Mouse (Mus musculus) MEL (cell line): ENCODE data around the gene Stx18. TPM values are rescaled to one million over a fixed set of nuclear protein-coding genes. Genes with fewer than 3 reads are reported as not detected.

Experiments
- DNase-seq: peaks from one replicate; pipeline ENCODE4 v3.0.0; 2011; ENCODE audit warnings: low read depth, low spot score
- H3K27ac ChIP-seq: 2 replicates; pipeline ENCODE4 v1.5.1; 2012; ENCODE audit warnings: low read depth, mild to moderate bottlenecking, control low read depth, low read length, moderate library complexity; ENCODE audit not compliant: control insufficient read depth
- H3K27me3 ChIP-seq, 2 experiments: fragments of 150-350 bp in 1 of 2; sonication (generic) in 1 of 2; 2 replicates each; pipeline ENCODE4 v1.6.1; 2012; ENCODE audit warnings: low read length in 2 of 2, mild to moderate bottlenecking in 2 of 2, improper control_type of control experiment in 1 of 2, moderate library complexity in 1 of 2; ENCODE audit not compliant: insufficient read depth in 2 of 2, control insufficient read depth in 1 of 2
- H3K36me3 ChIP-seq, 2 experiments: 2 replicates each; pipeline ENCODE4 v1.6.1; 2012 to 2014; ENCODE audit warnings: low read length in 2 of 2, improper control_type of control experiment in 1 of 2, inconsistent platforms in 1 of 2, mild to moderate bottlenecking in 1 of 2; ENCODE audit not compliant: insufficient read depth in 2 of 2, control insufficient read depth in 1 of 2
- H3K4me1 ChIP-seq, 2 experiments: fragments of 150-350 bp in 1 of 2; sonication (generic) in 1 of 2; 2 replicates each; pipeline ENCODE4 v1.6.1; 2012; ENCODE audit warnings: low read length in 2 of 2, improper control_type of control experiment in 1 of 2, mild to moderate bottlenecking in 1 of 2; ENCODE audit not compliant: insufficient read depth in 2 of 2, control insufficient read depth in 1 of 2
- H3K4me3 ChIP-seq, 2 experiments: fragments of 150-350 bp in 1 of 2; sonication (generic) in 1 of 2; 2 replicates each; pipeline ENCODE4 v1.5.1; 2012; ENCODE audit warnings: low read depth in 2 of 2, low read length in 2 of 2, mild to moderate bottlenecking in 2 of 2, moderate library complexity in 2 of 2, control low read depth in 1 of 2, improper control_type of control experiment in 1 of 2; ENCODE audit not compliant: control insufficient read depth in 1 of 2, insufficient read depth in 1 of 2
- H3K79me2 ChIP-seq: 2 replicates; pipeline ENCODE4 v1.6.1; 2012; ENCODE audit warnings: mild to moderate bottlenecking, low read length, moderate library complexity; ENCODE audit not compliant: control insufficient read depth, poor library complexity, insufficient read depth
- H3K9ac ChIP-seq: 2 replicates; pipeline ENCODE4 v1.6.1; 2012; ENCODE audit warnings: low read depth, mild to moderate bottlenecking, control low read depth, low read length, moderate library complexity; ENCODE audit not compliant: control insufficient read depth, poor library complexity, severe bottlenecking
- H3K9me3 ChIP-seq: fragments of 150-350 bp; sonication (generic); replicated peaks from 2 replicates; pipeline ENCODE4 v1.6.1; 2012; ENCODE audit warnings: mild to moderate bottlenecking, low read length, improper control_type of control experiment, moderate library complexity; ENCODE audit not compliant: insufficient read depth
- BHLHE40 ChIP-seq: IDR thresholded peaks from 2 replicates; pipeline ENCODE4 v1.6.1; 2012; ENCODE audit warnings: low read depth, mild to moderate bottlenecking, inconsistent platforms, low read length, improper control_type of control experiment, borderline replicate concordance
- CHD1 ChIP-seq: IDR thresholded peaks from 2 replicates; pipeline ENCODE4 v1.6.1; 2012; ENCODE audit warnings: low read depth, mild to moderate bottlenecking, inconsistent platforms, low read length, improper control_type of control experiment
- CHD2 ChIP-seq: IDR thresholded peaks from 2 replicates; pipeline ENCODE4 v1.6.1; 2011; ENCODE audit warnings: low read length, improper control_type of control experiment
- ELF1 ChIP-seq: IDR thresholded peaks from 2 replicates; pipeline ENCODE4 v1.6.1; 2014; ENCODE audit warnings: low read depth, mild to moderate bottlenecking, inconsistent platforms, low read length, improper control_type of control experiment, moderate library complexity
- EP300 ChIP-seq, 2 experiments: IDR thresholded peaks; 2 replicates each; pipeline ENCODE4 v1.6.1; 2011; ENCODE audit warnings: improper control_type of control experiment in 2 of 2, low read length in 2 of 2, low read depth in 1 of 2, mild to moderate bottlenecking in 1 of 2
- ETS1 ChIP-seq: IDR thresholded peaks from 2 replicates; pipeline ENCODE4 v1.6.1; 2012; ENCODE audit warnings: low read depth, mild to moderate bottlenecking, inconsistent platforms, low read length, improper control_type of control experiment, moderate library complexity
- GATA1 ChIP-seq: IDR thresholded peaks from 2 replicates; pipeline ENCODE4 v1.6.1; 2011; ENCODE audit warnings: low read depth, low read length, improper control_type of control experiment
- HCFC1 ChIP-seq: IDR thresholded peaks from 2 replicates; pipeline ENCODE4 v1.6.1; 2012; ENCODE audit warnings: low read depth, mild to moderate bottlenecking, inconsistent platforms, low read length, improper control_type of control experiment, moderate library complexity
- JUND ChIP-seq: IDR thresholded peaks from 2 replicates; pipeline ENCODE4 v1.6.1; 2011; ENCODE audit warnings: low read depth, mild to moderate bottlenecking, improper control_type of control experiment, low read length
- MAZ ChIP-seq: IDR thresholded peaks from 2 replicates; pipeline ENCODE4 v1.6.1; 2012; ENCODE audit warnings: low read depth, mild to moderate bottlenecking, inconsistent platforms, low read length, improper control_type of control experiment
- MEF2A ChIP-seq: IDR thresholded peaks from 2 replicates; pipeline ENCODE4 v1.6.1; 2014; ENCODE audit warnings: low read depth, mild to moderate bottlenecking, inconsistent platforms, low read length, improper control_type of control experiment; ENCODE audit not compliant: poor library complexity, insufficient replicate concordance, severe bottlenecking; ENCODE audit errors: extremely low read depth
- MXI1 ChIP-seq: IDR thresholded peaks from 2 replicates; pipeline ENCODE4 v1.6.1; 2011; ENCODE audit warnings: mild to moderate bottlenecking, low read depth, low read length, improper control_type of control experiment
- MYC ChIP-seq: IDR thresholded peaks from 2 replicates; pipeline ENCODE4 v1.6.1; 2011; ENCODE audit warnings: low read depth, mild to moderate bottlenecking, low read length, improper control_type of control experiment, moderate library complexity
- NRF1 ChIP-seq: IDR thresholded peaks from 2 replicates; pipeline ENCODE4 v1.6.1; 2014; ENCODE audit warnings: low read depth, mild to moderate bottlenecking, inconsistent platforms, low read length, improper control_type of control experiment, moderate library complexity; ENCODE audit not compliant: poor library complexity, insufficient read depth, severe bottlenecking
- RAD21 ChIP-seq: IDR thresholded peaks from 2 replicates; pipeline ENCODE4 v1.6.1; 2011; ENCODE audit warnings: mild to moderate bottlenecking, low read depth, low read length, improper control_type of control experiment
- RCOR1 ChIP-seq: IDR thresholded peaks from 2 replicates; pipeline ENCODE4 v1.6.1; 2012; ENCODE audit warnings: low read depth, mild to moderate bottlenecking, inconsistent platforms, low read length, improper control_type of control experiment
- SIN3A ChIP-seq: IDR thresholded peaks from 2 replicates; pipeline ENCODE4 v1.6.1; 2012; ENCODE audit warnings: low read length, improper control_type of control experiment, inconsistent platforms
- TBP ChIP-seq: IDR thresholded peaks from 2 replicates; pipeline ENCODE4 v1.8.0; 2011; ENCODE audit warnings: low read depth, low read length, improper control_type of control experiment
- USF1 ChIP-seq: IDR thresholded peaks from 2 replicates; pipeline ENCODE4 v1.6.1; 2014; ENCODE audit warnings: low read depth, mild to moderate bottlenecking, inconsistent platforms, low read length, improper control_type of control experiment, moderate library complexity
- USF2 ChIP-seq, 2 experiments: IDR thresholded peaks; 2 replicates each; pipeline ENCODE4 v1.6.1; 2011 to 2012; ENCODE audit warnings: improper control_type of control experiment in 2 of 2, low read length in 2 of 2, borderline replicate concordance in 1 of 2, inconsistent platforms in 1 of 2, low read depth in 1 of 2, mild to moderate bottlenecking in 1 of 2; ENCODE audit not compliant: insufficient read depth in 1 of 2
- ZC3H11A ChIP-seq: IDR thresholded peaks from 2 replicates; pipeline ENCODE4 v1.6.1; 2012; ENCODE audit warnings: low read depth, mild to moderate bottlenecking, inconsistent platforms, low read length, improper control_type of control experiment
- ZKSCAN1 ChIP-seq: IDR thresholded peaks from 2 replicates; pipeline ENCODE4 v1.6.1; 2012; ENCODE audit warnings: low read depth, mild to moderate bottlenecking, inconsistent platforms, low read length, improper control_type of control experiment, moderate library complexity
- polyA plus RNA-seq, 2 experiments: library from polyadenylated mRNA; stranded (reverse) in 1 of 2; unstranded in 1 of 2; fragments of >175 nt in 1 of 2; fragments of >200 nt in 1 of 2; gene quantifications; 2 replicates each; pipeline versions ENCODE4 v1.2.1 to v1.2.4; 2012; ENCODE audit warnings: low replicate concordance in 2 of 2, low read depth in 1 of 2; ENCODE audit not compliant: insufficient read length in 2 of 2, insufficient read depth in 1 of 2, missing spikeins in 1 of 2
- total RNA-seq: library from RNA; depleted of rRNA; stranded (reverse); fragments of 300-350 nt; gene quantifications from 2 replicates; pipeline ENCODE4 v1.2.3, GENCODE M21; 2012

The Stx18 gene
- total and polyA plus RNA-seq, 3 experiments: 44.0 to 44.4 TPM; not detected in 1

DNA sequence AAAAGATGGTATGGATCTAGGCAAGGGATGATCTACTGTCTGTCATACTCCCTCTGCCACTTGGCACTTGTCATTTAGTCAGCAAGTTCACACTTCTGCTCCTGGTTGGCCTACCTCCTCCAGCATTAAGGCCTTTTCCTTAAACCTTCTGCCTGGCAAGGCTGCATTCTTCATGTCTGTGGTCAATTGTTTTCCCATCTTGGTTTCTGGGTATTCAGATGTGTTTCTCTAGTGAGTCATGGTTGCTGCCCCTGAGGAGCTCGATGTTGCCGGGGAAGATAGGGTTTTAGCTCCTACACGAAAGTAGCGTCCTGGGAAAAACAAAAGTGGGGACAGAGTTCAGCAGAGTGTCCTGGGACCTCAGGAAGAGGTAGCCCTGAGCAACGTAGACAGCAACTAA, 80.7 kb downstream of the Stx18 start:
- Histone ChIP-seq H3K4me3 (no peak overlapping the region), H3K9ac (no peak overlapping the region), H3K79me2 (no peaks in the 10 kb centered on the region), H3K27me3 (no peaks in the 10 kb centered on the region), H3K4me1 (no peaks in the 10 kb centered on the region), H3K27ac (no peak overlapping the region), H3K36me3 (peaks cover 0 to 2% of the 10 kb centered on the region in 2 experiments; a peak in 2 of 4 replicates), H3K9me3 (no peaks in the 10 kb centered on the region)
- no peak for DNase-seq
- TF ChIP-seq EP300 (IDR thresholded peaks at IDR 0.05; ENCODE audit: low read depth in 1 of 2, low read length in 2 of 2) (no peak), CHD1 (no peak), MEF2A (no peak), RCOR1 (no peak), ZC3H11A (no peak), ZKSCAN1 (no peak), RAD21 (no peak), NRF1 (no peak), USF1 (no peak), MXI1 (no peak), USF2 (IDR thresholded peaks at IDR 0.05; ENCODE audit: borderline replicate concordance in 1 of 2, insufficient read depth in 1 of 2, low read depth in 1 of 2, low read length in 2 of 2) (no peak), SIN3A (no peak), MAZ (no peak), ELF1 (no peak), MYC (no peak), HCFC1 (no peak), JUND (no peak), TBP (no peak), BHLHE40 (no peak)

DNA sequence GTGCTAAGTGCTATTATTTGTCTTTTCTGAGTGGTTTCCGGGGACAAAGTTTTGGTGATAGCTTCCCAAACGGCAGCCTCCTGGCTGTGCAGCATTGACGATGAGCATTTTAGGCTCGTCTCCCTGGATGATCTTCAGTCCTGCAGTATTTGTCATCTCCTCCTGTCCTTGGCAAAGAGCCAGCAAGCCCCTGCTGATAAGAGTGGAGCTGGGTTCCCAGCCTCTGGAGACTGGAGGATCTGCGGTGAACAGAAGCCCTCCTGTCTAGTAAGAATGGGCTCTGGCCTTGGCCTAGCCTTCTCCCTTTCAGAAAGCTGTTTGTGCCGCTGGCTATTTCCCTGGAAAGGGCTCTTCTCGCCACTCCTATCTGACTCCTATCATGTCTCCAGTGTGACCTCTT, 83.2 kb downstream of the Stx18 start:
- no peaks in the 10 kb centered on the region for H3K79me2 ChIP-seq
- no peaks in the 10 kb centered on the region for H3K4me1 ChIP-seq
- DNase-seq: peak; percentile 43
- no peak overlapping the region for H3K9ac ChIP-seq
- no peak overlapping the region for H3K4me3 ChIP-seq
- H3K27me3 ChIP-seq: no peaks in the 10 kb centered on the region
- no peaks in the 10 kb centered on the region for H3K9me3 ChIP-seq
- no peak for TF ChIP-seq MYC
- no peak for TF ChIP-seq BHLHE40
- TF ChIP-seq MAZ: no peak
- TF ChIP-seq ETS1: no peak
- TF ChIP-seq JUND: no peak
- peak; percentile 65 for TF ChIP-seq GATA1
- TF ChIP-seq MXI1: no peak
- no peak for TF ChIP-seq CHD2
- TF ChIP-seq, all 39 proteins: peak for 1
- no peaks in the 10 kb centered on the region; a peak in 1 of 4 replicates for H3K36me3 ChIP-seq
- no peak overlapping the region for H3K27ac ChIP-seq
